Mouse (Mus musculus): ENCODE data around the gene Tbx1. TPM values are rescaled to one million over a fixed set of nuclear protein-coding genes. Genes with fewer than 3 reads are reported as not detected.
"Not testable (repeated sequence)": the region's sequence is repeated elsewhere in the genome, so short reads cannot be mapped to it uniquely, and the experiment has no call there.

The Tbx1 gene
- polyA plus RNA-seq, 1 experiment from 2014 or later: 5.5 TPM

- no peak for ATAC-seq (ENCODE audit: low FRiP score, low read depth)
Observed at GRCm38 (mm10) chr16:18564472-18564871, 26.0 kb downstream of the Tbx1 start.

GRCm38 (mm10) chr16:18556461-18556860 lies 34.0 kb downstream of the Tbx1 start:
- peaks cover 3% of the 10 kb centered on the region; the same call in 1 of the 2 replicates for H3K36me3 ChIP-seq
- no peak overlapping the region for H3K27ac ChIP-seq
- H3K27me3 ChIP-seq: no peaks in the 10 kb centered on the region
- ATAC-seq (ENCODE audit: low FRiP score, low read depth): no peak
- H3K4me2 ChIP-seq (replicated peaks): no peak overlapping the region
- H3K9me3 ChIP-seq: no peaks in the 10 kb centered on the region
- 67% methylated on average over 3 of the region's 3 CpGs for WGBS
- no peak overlapping the region for H3K4me3 ChIP-seq
- no peak overlapping the region for H3K9ac ChIP-seq
- H3K4me1 ChIP-seq: peaks cover 41% of the 10 kb centered on the region

More at GRCm38 (mm10) chr16:18564472-18564871, 26.0 kb downstream of the Tbx1 start:
- Histone ChIP-seq H3K27ac (no peak overlapping the region), H3K4me1 (peaks cover 17% of the 10 kb centered on the region), H3K36me3 (peaks cover 18% of the 10 kb centered on the region), H3K27me3 (no peaks in the 10 kb centered on the region), H3K4me3 (no peak overlapping the region), H3K4me2 (replicated peaks) (no peak overlapping the region), H3K9ac (no peak overlapping the region), H3K9me3 (no peaks in the 10 kb centered on the region)
- WGBS: 75% methylated on average over 2 of the region's 2 CpGs

- Histone ChIP-seq H3K36me3 (peaks cover 3% of the 10 kb centered on the region; the same call in 1 of the 2 replicates), H3K4me2 (replicated peaks) (peak overlapping the region; percentile 32), H3K27ac (peak overlapping the region; percentile 84), H3K9ac (peak overlapping the region; percentile 19; the same call in 1 of the 2 replicates), H3K4me3 (no peak overlapping the region; the same call in 1 of the 2 replicates), H3K27me3 (no peaks in the 10 kb centered on the region), H3K9me3 (no peaks in the 10 kb centered on the region), H3K4me1 (peaks cover 35% of the 10 kb centered on the region)
- 17% methylated on average over 17 of the region's 17 CpGs for WGBS
- ATAC-seq (ENCODE audit: low FRiP score, low read depth): peak; percentile 73
Observed at GRCm38 (mm10) chr16:18555235-18555935, 35.1 kb downstream of the Tbx1 start.

GRCm38 (mm10) chr16:18554721-18555120 lies 35.8 kb downstream of the Tbx1 start:
- Histone ChIP-seq H3K9me3 (no peaks in the 10 kb centered on the region), H3K27ac (peak overlapping the region; percentile 84), H3K4me1 (peaks cover 33% of the 10 kb centered on the region), H3K36me3 (peaks cover under 1% of the 10 kb centered on the region; the same call in 1 of the 2 replicates), H3K4me3 (no peak overlapping the region; the same call in 1 of the 2 replicates), H3K27me3 (no peaks in the 10 kb centered on the region), H3K4me2 (replicated peaks) (peak overlapping the region; percentile 32), H3K9ac (peak overlapping the region; percentile 19; the same call in 1 of the 2 replicates)
- WGBS: 7% methylated on average over 2 of the region's 2 CpGs
- peak; percentile 34; the same call in 1 of the 2 replicates for ATAC-seq (ENCODE audit: low FRiP score, low read depth)

GRCm38 (mm10) chr16:18552106-18552710 lies 38.3 kb downstream of the Tbx1 start:
- no peaks in the 10 kb centered on the region for H3K27me3 ChIP-seq
- H3K9me3 ChIP-seq: no peaks in the 10 kb centered on the region
- peaks cover 33% of the 10 kb centered on the region for H3K4me1 ChIP-seq
- H3K4me2 ChIP-seq (replicated peaks): no peak overlapping the region
- WGBS: 62% methylated on average over 11 of the region's 11 CpGs
- no peak overlapping the region for H3K9ac ChIP-seq
- ATAC-seq (ENCODE audit: low FRiP score, low read depth): no peak
- H3K4me3 ChIP-seq: no peak overlapping the region
- no peak overlapping the region for H3K27ac ChIP-seq
- no peaks in the 10 kb centered on the region; the same call in 1 of the 2 replicates for H3K36me3 ChIP-seq

- Histone ChIP-seq H3K4me1 (peaks cover 33% of the 10 kb centered on the region), H3K4me2 (replicated peaks) (no peak overlapping the region), H3K9ac (no peak overlapping the region), H3K9me3 (no peaks in the 10 kb centered on the region), H3K27ac (no peak overlapping the region), H3K4me3 (no peak overlapping the region), H3K36me3 (no peaks in the 10 kb centered on the region; the same call in 1 of the 2 replicates), H3K27me3 (no peaks in the 10 kb centered on the region)
- WGBS: 34% methylated on average over 9 of the region's 9 CpGs
- no peak for ATAC-seq (ENCODE audit: low FRiP score, low read depth)
Observed at GRCm38 (mm10) chr16:18551604-18552003, 38.9 kb downstream of the Tbx1 start.

- Histone ChIP-seq H3K9me3 (no peaks in the 10 kb centered on the region), H3K27me3 (no peaks in the 10 kb centered on the region), H3K4me2 (replicated peaks) (no peak overlapping the region), H3K36me3 (no peaks in the 10 kb centered on the region; the same call in 1 of the 2 replicates), H3K4me1 (peaks cover 15% of the 10 kb centered on the region), H3K4me3 (no peak overlapping the region), H3K27ac (no peak overlapping the region), H3K9ac (no peak overlapping the region)
- WGBS: 77% methylated on average over 5 of the region's 5 CpGs
- no peak for ATAC-seq (ENCODE audit: low FRiP score, low read depth)
Observed at GRCm38 (mm10) chr16:18547891-18548290, 42.6 kb downstream of the Tbx1 start.

- Histone ChIP-seq H3K36me3 (no peaks in the 10 kb centered on the region), H3K9me3 (no peaks in the 10 kb centered on the region), H3K27ac (no peak overlapping the region), H3K27me3 (no peaks in the 10 kb centered on the region), H3K4me3 (no peak overlapping the region), H3K9ac (no peak overlapping the region), H3K4me1 (peaks cover 19% of the 10 kb centered on the region), H3K4me2 (replicated peaks) (no peak overlapping the region)
- 70% methylated on average over 8 of the region's 8 CpGs for WGBS
- no peak for ATAC-seq (ENCODE audit: low FRiP score, low read depth)
Observed at GRCm38 (mm10) chr16:18543151-18543829, 47.2 kb downstream of the Tbx1 start.

- no peaks in the 10 kb centered on the region for H3K36me3 ChIP-seq
- H3K4me1 ChIP-seq: peaks cover 11% of the 10 kb centered on the region; the same call in 1 of the 2 replicates
- 63% methylated on average over 6 of the region's 6 CpGs for WGBS
- ATAC-seq (ENCODE audit: low FRiP score, low read depth): no peak
- no peak overlapping the region for H3K9ac ChIP-seq
- no peak overlapping the region for H3K4me2 ChIP-seq (replicated peaks)
- no peaks in the 10 kb centered on the region for H3K27me3 ChIP-seq
- H3K9me3 ChIP-seq: no peaks in the 10 kb centered on the region
- no peak overlapping the region for H3K27ac ChIP-seq
- no peak overlapping the region for H3K4me3 ChIP-seq
Observed at GRCm38 (mm10) chr16:18539281-18539680, 51.2 kb downstream of the Tbx1 start.

GRCm38 (mm10) chr16:18537407-18537990 lies 53.0 kb downstream of the Tbx1 start:
- no peak overlapping the region for H3K9ac ChIP-seq

GRCm38 (mm10) chr16:18533061-18533460 lies 57.4 kb downstream of the Tbx1 start:
- not testable (repeated sequence) for H3K36me3 ChIP-seq; H3K27ac ChIP-seq; H3K4me2 ChIP-seq (replicated peaks); H3K27me3 ChIP-seq; H3K9me3 ChIP-seq; H3K4me3 ChIP-seq; H3K4me1 ChIP-seq; H3K9ac ChIP-seq
- peak; percentile 99 for ATAC-seq (ENCODE audit: low FRiP score, low read depth)
- WGBS: 92% methylated on average over 7 of the region's 7 CpGs

More at GRCm38 (mm10) chr16:18537407-18537990, 53.0 kb downstream of the Tbx1 start:
- Histone ChIP-seq H3K9me3 (no peaks in the 10 kb centered on the region), H3K36me3 (no peaks in the 10 kb centered on the region), H3K27ac (no peak overlapping the region), H3K27me3 (no peaks in the 10 kb centered on the region), H3K4me1 (peaks cover 11% of the 10 kb centered on the region; the same call in 1 of the 2 replicates), H3K4me2 (replicated peaks) (no peak overlapping the region), H3K4me3 (no peak overlapping the region)
- ATAC-seq (ENCODE audit: low FRiP score, low read depth): no peak
- WGBS: 87% methylated on average over 3 of the region's 3 CpGs

Measured in limb, embryonic 13.5 days (tissue).